In the genomic region with DNA sequence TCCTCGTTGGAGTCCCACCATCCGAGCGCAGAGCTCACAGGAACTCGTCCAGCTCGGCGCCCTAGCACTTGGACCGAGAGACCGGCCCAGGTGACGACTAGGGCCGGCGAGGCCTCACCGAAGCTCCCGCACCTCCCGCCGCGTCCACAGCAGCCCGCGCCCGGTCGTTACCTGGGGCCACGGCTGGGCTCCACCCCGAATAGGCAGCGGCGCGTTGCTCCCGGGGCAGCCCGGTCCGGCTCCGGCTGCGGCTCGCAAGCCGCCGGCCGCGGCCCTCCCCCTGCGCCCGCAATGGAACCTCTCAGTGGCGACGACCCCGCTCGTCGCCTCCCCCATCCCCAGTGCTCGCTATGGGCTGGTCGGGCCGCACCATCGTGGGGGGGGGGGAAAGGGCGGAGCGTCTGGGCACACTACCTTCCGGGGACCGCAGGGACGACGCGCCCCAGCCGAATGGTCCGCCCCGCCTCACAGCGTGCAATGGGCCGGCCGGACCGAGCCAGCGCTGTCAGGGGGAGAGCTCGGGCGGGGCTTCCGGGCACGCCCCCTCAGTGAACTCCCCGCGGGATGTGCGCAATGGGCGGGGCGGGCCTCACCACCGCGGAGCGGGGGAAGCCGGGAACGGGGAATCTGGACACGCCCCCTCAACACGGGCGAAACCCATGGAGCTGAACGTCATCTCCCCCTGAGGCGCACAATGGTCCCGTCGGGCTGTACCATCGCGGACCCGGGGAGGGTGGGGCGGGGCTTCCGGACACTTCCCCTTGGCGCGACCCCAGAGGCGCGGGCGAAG, we compare ENCODE assay signal across 8 mouse cellular contexts. TPM values are rescaled to one million over a fixed set of nuclear protein-coding genes. Genes with fewer than 3 reads are reported as not detected.
DNase-seq lines count a peak whose midpoint lies in the region; ATAC-seq and TF ChIP-seq lines count a peak whose summit lies in the region.

TSS of gene Rnf44 (minus strand) at position 350 of the 790 bp plus-strand sequence.

- H3K4me2 ChIP-seq in forebrain, embryonic 16.5 days (ENCODE audit: low read length), result peak within 1 kb of the TSS; percentile 79
- H3K4me2 ChIP-seq in lung, embryonic 14.5 days, result peak within 1 kb of the TSS; percentile 94

- peak within 1 kb of the TSS; percentile 91 for H3K9ac ChIP-seq in forebrain, embryonic 16.5 days (replicated peaks; ENCODE audit: low read depth, low read length)
- peak within 1 kb of the TSS; percentile 95 for H3K9ac ChIP-seq in lung, embryonic 14.5 days

- H3K4me1 ChIP-seq in G1E (ENCODE audit: insufficient read depth, low read depth, low read length), result peaks cover 40% of the 10 kb centered on the region
- peaks cover 24% of the 10 kb centered on the region for H3K4me1 ChIP-seq in forebrain, embryonic 16.5 days (replicated peaks; ENCODE audit: control insufficient read depth, insufficient read depth, low read length)
- H3K4me1 ChIP-seq in lung, embryonic 14.5 days (ENCODE audit: insufficient read depth), result peaks cover 11% of the 10 kb centered on the region; the same call in 1 of the 2 replicates
- H3K4me1 ChIP-seq in olfactory bulb, adult 2 months (ENCODE audit: control insufficient read depth, insufficient read depth, low read length), result peaks cover 7% of the 10 kb centered on the region
- peaks cover 19% of the 10 kb centered on the region for H3K4me1 ChIP-seq in thymus, adult 2 months (replicated peaks; ENCODE audit: control insufficient read depth, insufficient read depth, low read length)

- peak; percentile 78 for ATAC-seq in G1E (ENCODE audit: extremely low read depth, insufficient number of reproducible peaks, low FRiP score, poor library complexity, severe bottlenecking)
- peak; percentile 96 for ATAC-seq in forebrain, embryonic 16.5 days
- ATAC-seq in lung, embryonic 14.5 days (ENCODE audit: insufficient read depth), result peak; percentile 99

- no peaks in the 10 kb centered on the region for H3K9me3 ChIP-seq in G1E (replicated peaks)
- no peaks in the 10 kb centered on the region for H3K9me3 ChIP-seq in forebrain, embryonic 16.5 days (ENCODE audit: control insufficient read depth, low read length)
- H3K9me3 ChIP-seq in lung, embryonic 14.5 days (ENCODE audit: low read depth, low read length), result no peaks in the 10 kb centered on the region

- under 1% methylated on average over 91 of the region's 92 CpGs for WGBS in forebrain, embryonic 16.5 days
- WGBS in lung, embryonic 14.5 days, result under 1% methylated on average over 80 of the region's 92 CpGs
- WGBS in olfactory bulb, adult 2 months, result under 1% methylated on average over 91 of the region's 92 CpGs
- under 1% methylated on average over 89 of the region's 92 CpGs for WGBS in thymus, adult 2 months

- DNase-seq in G1E (ENCODE audit: low spot score), result peak; percentile 97
- DNase-seq in cerebellum, adult 18-20 months, result peak; percentile 98 to 99
- peak; percentile 97 to 99 for DNase-seq in heart, postnatal 36 days
- DNase-seq in layer of hippocampus, adult 2 months (ENCODE audit: low spot score in 2 of 2), result peak; percentile 99
- peak; percentile 99 for DNase-seq in lung, embryonic 14.5 days
- peak; percentile 99 for DNase-seq in thymus, adult 2 months

- peak within 1 kb of the TSS; percentile 99 for H3K4me3 ChIP-seq in G1E (ENCODE audit: low read depth, low read length)
- peak within 1 kb of the TSS; percentile 93 for H3K4me3 ChIP-seq in forebrain, embryonic 16.5 days (replicated peaks; ENCODE audit: low read length)
- H3K4me3 ChIP-seq in layer of hippocampus, adult 2 months, result peak within 1 kb of the TSS; percentile 95
- peak within 1 kb of the TSS; percentile 96 for H3K4me3 ChIP-seq in lung, embryonic 14.5 days (ENCODE audit: low read depth, low read length)
- H3K4me3 ChIP-seq in olfactory bulb, adult 2 months (ENCODE audit: insufficient read depth, low read depth, low read length), result peak within 1 kb of the TSS; percentile 96
- peak within 1 kb of the TSS; percentile 83 for H3K4me3 ChIP-seq in thymus, adult 2 months (ENCODE audit: control insufficient read depth, insufficient read depth, low read length)

- peaks cover 10% of the 10 kb centered on the region; the same call in 1 of the 2 replicates for H3K27me3 ChIP-seq in G1E (ENCODE audit: insufficient read depth, low read length)
- no peaks in the 10 kb centered on the region for H3K27me3 ChIP-seq in forebrain, embryonic 16.5 days (replicated peaks; ENCODE audit: control insufficient read depth, insufficient read depth, low read length)
- H3K27me3 ChIP-seq in lung, embryonic 14.5 days (ENCODE audit: insufficient read depth, low read length), result no peaks in the 10 kb centered on the region
- H3K27me3 ChIP-seq in thymus, adult 2 months (ENCODE audit: control insufficient read depth, insufficient read depth, low read length), result no peaks in the 10 kb centered on the region

- peak; percentile 82 for TF ChIP-seq POLR2A in olfactory bulb, adult 2 months (IDR thresholded peaks at IDR 0.05; ENCODE audit: insufficient read depth, low read depth, low read length)
- peak; percentile 79 for TF ChIP-seq POLR2A in thymus, adult 2 months (IDR thresholded peaks at IDR 0.05; ENCODE audit: control insufficient read depth, extremely low read depth, insufficient read depth, low read length, poor library complexity)

- peak within 1 kb of the TSS; percentile 91 for H3K27ac ChIP-seq in forebrain, embryonic 16.5 days (ENCODE audit: low read length)
- peak within 1 kb of the TSS; percentile 98 for H3K27ac ChIP-seq in layer of hippocampus, adult 2 months
- H3K27ac ChIP-seq in lung, embryonic 14.5 days (ENCODE audit: low read depth), result peak within 1 kb of the TSS; percentile 96
- H3K27ac ChIP-seq in olfactory bulb, adult 2 months (ENCODE audit: insufficient read depth, low read depth, low read length), result peak within 1 kb of the TSS; percentile 99
- peak within 1 kb of the TSS; percentile 86 for H3K27ac ChIP-seq in thymus, adult 2 months (ENCODE audit: control insufficient read depth, insufficient read depth, low read length)

- TF ChIP-seq CTCF in G1E (IDR thresholded peaks at IDR 0.05; ENCODE audit: low read depth, low read length), result no peak
- no peak for TF ChIP-seq CTCF in layer of hippocampus, adult 2 months (conservative IDR thresholded peaks at IDR 0.05)
- no peak for TF ChIP-seq CTCF in lung, embryonic 14.5 days (IDR thresholded peaks at IDR 0.05; ENCODE audit: low read depth)
- TF ChIP-seq CTCF in olfactory bulb, adult 2 months (IDR thresholded peaks at IDR 0.05; ENCODE audit: insufficient read depth, low read depth, low read length), result no peak
- TF ChIP-seq CTCF in thymus, adult 2 months (IDR thresholded peaks at IDR 0.05; ENCODE audit: borderline replicate concordance, control insufficient read depth, extremely low read depth, insufficient read depth, low read length, poor library complexity), result peak; percentile 24

- H3K36me3 ChIP-seq in G1E (replicated peaks), result peaks cover 22% of the 10 kb centered on the region
- H3K36me3 ChIP-seq in forebrain, embryonic 16.5 days (ENCODE audit: control insufficient read depth, insufficient read depth), result no peaks in the 10 kb centered on the region
- no peaks in the 10 kb centered on the region for H3K36me3 ChIP-seq in lung, embryonic 14.5 days (ENCODE audit: insufficient read depth)
- no peaks in the 10 kb centered on the region for H3K36me3 ChIP-seq in thymus, adult 2 months (ENCODE audit: control insufficient read depth, insufficient read depth, low read length)

- intact Hi-C loops in heart, postnatal 36 days (cut with DNase I), result no loop called here

RNA-seq across cellular contexts. Expression of gene Rnf44, which starts in this region (rescaled TPM):
- total RNA-seq in G1E (2014; fragmentation: Nextera tagmentation) (81.9 and 86.2 TPM in 2 replicates), G1E (2017) (12.3 and 13.5 TPM in 2 replicates)
- polyA plus RNA-seq in G1E (2012), result 304 and 332 TPM in 2 replicates
- polyA plus RNA-seq in forebrain, embryonic 16.5 days (2015; fragmentation: Nextera tagmentation; extraction: Ambion mirVana), result 88.9 and 92.2 TPM in 2 replicates
- total RNA-seq in heart, postnatal 36 days (2021), result 10 to 100 TPM; 50.1 to 54.7 TPM
- 100 to 1,000 TPM; 153 to 160 TPM for total RNA-seq in layer of hippocampus, adult 2 months (2021)
- polyA plus RNA-seq in lung, embryonic 14.5 days (2014; fragmentation: Nextera tagmentation; extraction: Ambion mirVana), result 59.9 and 63.4 TPM in 2 replicates
- not detected in 2 replicates for polyA plus RNA-seq in olfactory bulb, adult 2 months (2012; ENCODE audit: insufficient read depth, insufficient read length, low replicate concordance, missing spikeins)
- polyA plus RNA-seq in thymus, adult 2 months (2012; rRNA removed), result 601 and 680 TPM in 2 replicates

Comparison
In these comparisons a context has a peak if more than half of its experiments do, and no peak if none do; other contexts are left out.
1. Peak in every context shown above with its lines: DNase-seq, ATAC-seq, H3K4me3 ChIP-seq and H3K27ac ChIP-seq.